Mouse (Mus musculus): ENCODE data around the gene Ugcg.

GRCm38 (mm10) chr4:59258771-59259170, 69.7 kb downstream of the Ugcg start:
- TF ChIP-seq POLR2A (IDR thresholded peaks at IDR 0.05; ENCODE audit: borderline replicate concordance, insufficient read depth, low read length) (no peak), CTCF (IDR thresholded peaks at IDR 0.05; ENCODE audit: borderline replicate concordance, insufficient read depth, low read depth, low read length) (no peak)
